Mouse (Mus musculus) CH12.LX (cell line): ENCODE results near the gene Sstr3. TPM values are rescaled to one million over a fixed set of nuclear protein-coding genes. Genes with fewer than 3 reads are reported as not detected.

ENCODE experiments used
- DNase-seq: peaks from one replicate; pipeline ENCODE4 v3.0.0-alpha.2; 2013; ENCODE audit errors: extremely low read depth
- H3K27ac ChIP-seq: 2 replicates; pipeline ENCODE4 v1.5.1; 2012; ENCODE audit warnings: low read depth, mild to moderate bottlenecking, control low read depth, moderate library complexity; ENCODE audit not compliant: insufficient read depth
- H3K27me3 ChIP-seq: replicated peaks from 2 replicates; pipeline ENCODE3; 2012; ENCODE audit warnings: inconsistent platforms
- H3K36me3 ChIP-seq, 2 experiments: replicated peaks in 1 of 2; 2 replicates each; pipeline versions ENCODE3 to v1.6.1; 2012; ENCODE audit warnings: inconsistent platforms in 1 of 2, low read length in 1 of 2, mild to moderate bottlenecking in 1 of 2, mixed read lengths in 1 of 2, moderate library complexity in 1 of 2; ENCODE audit not compliant: control insufficient read depth in 1 of 2, insufficient read depth in 1 of 2
- H3K4me1 ChIP-seq, 2 experiments: 2 replicates each; pipeline ENCODE4 v1.6.1; 2012; ENCODE audit warnings: inconsistent platforms in 1 of 2, moderate library complexity in 1 of 2; ENCODE audit not compliant: insufficient read depth in 2 of 2, control insufficient read depth in 1 of 2
- H3K4me2 ChIP-seq: 2 replicates; pipeline ENCODE4 v1.6.1; 2012; ENCODE audit warnings: low read depth, mild to moderate bottlenecking, control low read depth; ENCODE audit not compliant: poor library complexity, insufficient read depth, severe bottlenecking
- H3K4me3 ChIP-seq, 3 experiments: fragments of 150-350 bp in 1 of 3; sonication (generic) in 1 of 3; replicated peaks in 1 of 3; 2 replicates each; pipeline versions ENCODE3 to v1.5.1; 2011 to 2012; ENCODE audit warnings: low read depth in 2 of 3, low read length in 2 of 3, mild to moderate bottlenecking in 2 of 3, moderate library complexity in 2 of 3, control low read depth in 1 of 3, improper control_type of control experiment in 1 of 3, inconsistent platforms in 1 of 3, mixed read lengths in 1 of 3; ENCODE audit not compliant: poor library complexity in 1 of 3
- H3K79me2 ChIP-seq: replicated peaks from 2 replicates; pipeline ENCODE4 v1.6.1; 2012; ENCODE audit warnings: mild to moderate bottlenecking, moderate library complexity; ENCODE audit not compliant: control insufficient read depth, poor library complexity, insufficient read depth, severe bottlenecking; ENCODE audit errors: extremely low read depth
- H3K9ac ChIP-seq: 2 replicates; pipeline ENCODE4 v1.6.1; 2012; ENCODE audit warnings: low read depth, mild to moderate bottlenecking, control low read depth, moderate library complexity; ENCODE audit not compliant: insufficient read depth
- H3K9me3 ChIP-seq: replicated peaks from 2 replicates; pipeline ENCODE3; 2012; ENCODE audit warnings: low read length, inconsistent platforms, mixed read lengths
- BHLHE40 ChIP-seq: IDR thresholded peaks from 2 replicates; pipeline ENCODE4 v1.6.1; 2011; ENCODE audit warnings: mild to moderate bottlenecking, low read depth, low read length, improper control_type of control experiment
- CHD1 ChIP-seq: IDR thresholded peaks from 2 replicates; pipeline ENCODE4 v1.6.1; 2012; ENCODE audit warnings: low read depth, low read length, improper control_type of control experiment, inconsistent platforms
- CTCF ChIP-seq, 2 experiments: IDR thresholded peaks in 1 of 2; conservative IDR thresholded peaks in 1 of 2; 2 replicates each; pipeline ENCODE4 v1.5.1; 2011 to 2012; ENCODE audit warnings: low read depth in 2 of 2, low read length in 2 of 2, improper control_type of control experiment in 1 of 2, inconsistent platforms in 1 of 2, mild to moderate bottlenecking in 1 of 2, moderate library complexity in 1 of 2
- E2F4 ChIP-seq: IDR thresholded peaks from 2 replicates; pipeline ENCODE4 v1.6.1; 2011; ENCODE audit warnings: low read depth, low read length, improper control_type of control experiment; ENCODE audit not compliant: insufficient replicate concordance
- ELF1 ChIP-seq: IDR thresholded peaks from 2 replicates; pipeline ENCODE4 v1.6.1; 2014; ENCODE audit warnings: low read depth, mild to moderate bottlenecking, inconsistent platforms, low read length, improper control_type of control experiment
- EP300 ChIP-seq: IDR thresholded peaks from 2 replicates; pipeline ENCODE4 v1.6.1; 2011; ENCODE audit warnings: low read length, improper control_type of control experiment
- ETS1 ChIP-seq: conservative IDR thresholded peaks from 2 replicates; pipeline ENCODE4 v1.6.1; 2012; ENCODE audit warnings: low read depth, mild to moderate bottlenecking, inconsistent platforms, low read length, improper control_type of control experiment, moderate library complexity
- GABPA ChIP-seq: IDR thresholded peaks from 2 replicates; pipeline ENCODE4 v1.6.1; 2012; ENCODE audit warnings: low read depth, low read length, improper control_type of control experiment, inconsistent platforms; ENCODE audit not compliant: insufficient replicate concordance
- HCFC1 ChIP-seq: IDR thresholded peaks from 2 replicates; pipeline ENCODE4 v1.6.1; 2012; ENCODE audit warnings: low read depth, mild to moderate bottlenecking, inconsistent platforms, low read length, improper control_type of control experiment
- IRF4 ChIP-seq: IDR thresholded peaks from 2 replicates; pipeline ENCODE4 v1.6.1; 2014; ENCODE audit warnings: low read depth, mild to moderate bottlenecking, inconsistent platforms, low read length, improper control_type of control experiment
- JUN ChIP-seq: IDR thresholded peaks from 2 replicates; pipeline ENCODE4 v1.6.1; 2011; ENCODE audit warnings: low read depth, mild to moderate bottlenecking, low read length, improper control_type of control experiment, moderate library complexity; ENCODE audit not compliant: insufficient read depth
- MAFK ChIP-seq: IDR thresholded peaks from 2 replicates; pipeline ENCODE4 v1.6.1; 2011; ENCODE audit warnings: low read length, improper control_type of control experiment; ENCODE audit not compliant: insufficient replicate concordance
- MAX ChIP-seq: IDR thresholded peaks from 2 replicates; pipeline ENCODE4 v1.6.1; 2011; ENCODE audit warnings: low read length, improper control_type of control experiment
- MAZ ChIP-seq: IDR thresholded peaks from 2 replicates; pipeline ENCODE4 v1.6.1; 2012; ENCODE audit warnings: low read depth, mild to moderate bottlenecking, inconsistent platforms, low read length, improper control_type of control experiment, moderate library complexity
- MEF2A ChIP-seq: IDR thresholded peaks from 2 replicates; pipeline ENCODE4 v1.6.1; 2014; ENCODE audit warnings: low read depth, mild to moderate bottlenecking, inconsistent platforms, low read length, improper control_type of control experiment, borderline replicate concordance
- MXI1 ChIP-seq: IDR thresholded peaks from 2 replicates; pipeline ENCODE4 v1.6.1; 2011; ENCODE audit warnings: mild to moderate bottlenecking, low read depth, low read length, improper control_type of control experiment
- NELFE ChIP-seq: IDR thresholded peaks from 2 replicates; pipeline ENCODE4 v1.6.1; 2011; ENCODE audit warnings: low read depth, low read length, improper control_type of control experiment
- NRF1 ChIP-seq: IDR thresholded peaks from 2 replicates; pipeline ENCODE4 v1.6.1; 2014; ENCODE audit warnings: low read depth, mild to moderate bottlenecking, inconsistent platforms, low read length, improper control_type of control experiment, moderate library complexity
- PAX5 ChIP-seq: IDR thresholded peaks from 2 replicates; pipeline ENCODE4 v1.6.1; 2012; ENCODE audit warnings: low read length, inconsistent platforms, mixed read lengths
- POLR2A ChIP-seq: IDR thresholded peaks from 2 replicates; pipeline ENCODE4 v1.6.1; 2011; ENCODE audit warnings: low read depth, mild to moderate bottlenecking, improper control_type of control experiment, low read length
- POLR2AphosphoS2 ChIP-seq: IDR thresholded peaks from 2 replicates; pipeline ENCODE4 v1.6.1; 2011; ENCODE audit warnings: low read depth, low read length, improper control_type of control experiment
- RAD21 ChIP-seq: IDR thresholded peaks from 2 replicates; pipeline ENCODE4 v1.6.1; 2011; ENCODE audit warnings: low read depth, mild to moderate bottlenecking, low read length, improper control_type of control experiment, moderate library complexity
- RCOR1 ChIP-seq: conservative IDR thresholded peaks from 2 replicates; pipeline ENCODE4 v1.6.1; 2012; ENCODE audit warnings: low read depth, mild to moderate bottlenecking, inconsistent platforms, low read length, improper control_type of control experiment
- SIN3A ChIP-seq: IDR thresholded peaks from 2 replicates; pipeline ENCODE4 v1.6.1; 2012; ENCODE audit warnings: low read length, improper control_type of control experiment, inconsistent platforms
- SMC3 ChIP-seq: IDR thresholded peaks from 2 replicates; pipeline ENCODE4 v1.6.1; 2011; ENCODE audit warnings: low read depth, low read length, improper control_type of control experiment
- TBP ChIP-seq: conservative IDR thresholded peaks from 2 replicates; pipeline ENCODE4 v1.6.1; 2011; ENCODE audit warnings: low read depth, low read length, improper control_type of control experiment
- TCF12 ChIP-seq: IDR thresholded peaks from 2 replicates; pipeline ENCODE4 v1.6.1; 2014; ENCODE audit warnings: low read depth, mild to moderate bottlenecking, inconsistent platforms, low read length, improper control_type of control experiment
- UBTF ChIP-seq: IDR thresholded peaks from 2 replicates; pipeline ENCODE4 v1.6.1; 2012; ENCODE audit warnings: low read depth, mild to moderate bottlenecking, inconsistent platforms, low read length, improper control_type of control experiment, moderate library complexity
- USF1 ChIP-seq: IDR thresholded peaks from 2 replicates; pipeline ENCODE4 v1.6.1; 2014; ENCODE audit warnings: low read depth, mild to moderate bottlenecking, inconsistent platforms, low read length, improper control_type of control experiment
- ZC3H11A ChIP-seq: IDR thresholded peaks from 2 replicates; pipeline ENCODE4 v1.6.1; 2012; ENCODE audit warnings: low read depth, mild to moderate bottlenecking, inconsistent platforms, low read length, improper control_type of control experiment
- ZKSCAN1 ChIP-seq: IDR thresholded peaks from 2 replicates; pipeline ENCODE4 v1.6.1; 2012; ENCODE audit warnings: low read depth, inconsistent platforms, low read length, improper control_type of control experiment, borderline replicate concordance
- ZMIZ1 ChIP-seq: IDR thresholded peaks from 2 replicates; pipeline ENCODE4 v1.6.1; 2012; ENCODE audit warnings: low read depth, mild to moderate bottlenecking, inconsistent platforms, low read length, improper control_type of control experiment
- ZNF384 ChIP-seq: IDR thresholded peaks from 2 replicates; pipeline ENCODE4 v1.6.1; 2012; ENCODE audit warnings: low read depth, low read length, improper control_type of control experiment, inconsistent platforms
- dilution Hi-C: fragments of 300-500 bp; cut with MboI; formaldehyde crosslinking; loops from 2 replicates; pipeline ENCODE4 v1.14.3; 2020; ENCODE audit warnings: low sequenced_read_pairs; ENCODE audit not compliant: extremely low pct_unique_long_range_greater_than_20kb, extremely low pct_ligation_motif_present
- in situ Hi-C: fragments of 300-500 bp; cut with MboI; formaldehyde crosslinking; loops from 3 replicates; pipeline ENCODE4 v1.14.3; 2019; ENCODE audit warnings: low sequenced_read_pairs, low pct_ligation_motif_present, low pct_unique_long_range_greater_than_20kb, mixed read lengths
- polyA plus RNA-seq: library from polyadenylated mRNA; unstranded; fragments of >175 nt; gene quantifications from 2 replicates; pipeline ENCODE4 v1.2.1, GENCODE M21; 2012; ENCODE audit warnings: low read depth; ENCODE audit not compliant: insufficient read length
- total RNA-seq, 2 experiments: library from RNA; depleted of rRNA; stranded (reverse); fragments of 300-350 nt in 1 of 2; fragments of >200 nt in 1 of 2; gene quantifications; 2 replicates each; pipeline ENCODE4 v1.2.3; 2012 to 2014

Sstr3 gene
- total and polyA plus RNA-seq, 3 experiments: 0.36 TPM; not detected in 2

GRCm38 (mm10) chr15:78531901-78532469 lies 12.5 kb downstream of the Sstr3 start:
- Histone ChIP-seq H3K4me2 (peak overlapping the region; percentile 40; the same call in 1 of the 2 replicates), H3K79me2 (no peaks in the 10 kb centered on the region), H3K9me3 (no peaks in the 10 kb centered on the region), H3K4me1 (peaks cover 29 to 49% of the 10 kb centered on the region in 2 experiments), H3K27ac (no peak overlapping the region), H3K4me3 (peak overlapping the region; percentile 23 to 44 (median 41)), H3K9ac (peak overlapping the region; percentile 29; the same call in 1 of the 2 replicates), H3K27me3 (no peaks in the 10 kb centered on the region), H3K36me3 (peaks cover 0 to 3% of the 10 kb centered on the region in 2 experiments)
- no peak for TF ChIP-seq ZKSCAN1
- TF ChIP-seq MAZ: peak; percentile 76; the same call in 1 of the 2 replicates
- TF ChIP-seq RAD21: peak; percentile 84
- 0 out of 2 replicates have a peak, but pooled peaks have one; percentile 49 for TF ChIP-seq MEF2A
- TF ChIP-seq NELFE: peak; percentile 62; the same call in 1 of the 2 replicates
- peak; percentile 85 for TF ChIP-seq ZC3H11A
- peak; percentile 23; the same call in 1 of the 2 replicates for TF ChIP-seq ELF1
- TF ChIP-seq UBTF: no peak
- TF ChIP-seq TCF12: 0 out of 2 replicates have a peak, but pooled peaks have one; percentile 32
- TF ChIP-seq IRF4: peak; percentile 62; the same call in 1 of the 2 replicates
- no peak for TF ChIP-seq RCOR1
- TF ChIP-seq BHLHE40: no peak
- TF ChIP-seq POLR2A: 0 out of 2 replicates have a peak, but pooled peaks have one; percentile 18
- TF ChIP-seq MAX: no peak
- TF ChIP-seq ZMIZ1: 0 out of 2 replicates have a peak, but pooled peaks have one; percentile 35
- TF ChIP-seq ZNF384: no peak
- TF ChIP-seq NRF1: peak; percentile 12; the same call in 1 of the 2 replicates
- TF ChIP-seq TBP: no peak
- no peak for TF ChIP-seq GABPA
- TF ChIP-seq SIN3A: peak; percentile 68; the same call in 1 of the 2 replicates
- TF ChIP-seq E2F4: no peak
- no peak for TF ChIP-seq PAX5
- no peak for TF ChIP-seq HCFC1
- no peak for TF ChIP-seq EP300
- no peak for TF ChIP-seq POLR2AphosphoS2
- TF ChIP-seq ETS1: no peak; the same call in 1 of the 2 replicates
- no peak for TF ChIP-seq MXI1
- TF ChIP-seq JUN: no peak
- peak; percentile 72 to 88 for TF ChIP-seq CTCF (conservative IDR thresholded peaks at IDR 0.05 in 1 of 2, IDR thresholded peaks at IDR 0.05 in 1 of 2; ENCODE audit: low read depth in 2 of 2, low read length in 2 of 2)
- no peak for TF ChIP-seq MAFK
- no peak for TF ChIP-seq USF1
- TF ChIP-seq CHD1: no peak
- peak; percentile 93 for TF ChIP-seq SMC3
- dilution Hi-C loops (no loop called here), in situ Hi-C loops (loop anchor here (10.0 to 25.0 kb wide), 4 partner anchors 87 to 570 kb away; partner anchors contain the start of genes Eif3d and Foxred2)
- DNase-seq: peak; percentile 98
